Mouse (Mus musculus) retina, embryonic 14.5 days (tissue): Measurements from ENCODE around the gene Pten.

ENCODE experiments used
- DNase-seq: peaks from one replicate; pipeline ENCODE4 v3.0.0-alpha.2; 2015; ENCODE audit warnings: low spot score

Pten gene

DNA sequence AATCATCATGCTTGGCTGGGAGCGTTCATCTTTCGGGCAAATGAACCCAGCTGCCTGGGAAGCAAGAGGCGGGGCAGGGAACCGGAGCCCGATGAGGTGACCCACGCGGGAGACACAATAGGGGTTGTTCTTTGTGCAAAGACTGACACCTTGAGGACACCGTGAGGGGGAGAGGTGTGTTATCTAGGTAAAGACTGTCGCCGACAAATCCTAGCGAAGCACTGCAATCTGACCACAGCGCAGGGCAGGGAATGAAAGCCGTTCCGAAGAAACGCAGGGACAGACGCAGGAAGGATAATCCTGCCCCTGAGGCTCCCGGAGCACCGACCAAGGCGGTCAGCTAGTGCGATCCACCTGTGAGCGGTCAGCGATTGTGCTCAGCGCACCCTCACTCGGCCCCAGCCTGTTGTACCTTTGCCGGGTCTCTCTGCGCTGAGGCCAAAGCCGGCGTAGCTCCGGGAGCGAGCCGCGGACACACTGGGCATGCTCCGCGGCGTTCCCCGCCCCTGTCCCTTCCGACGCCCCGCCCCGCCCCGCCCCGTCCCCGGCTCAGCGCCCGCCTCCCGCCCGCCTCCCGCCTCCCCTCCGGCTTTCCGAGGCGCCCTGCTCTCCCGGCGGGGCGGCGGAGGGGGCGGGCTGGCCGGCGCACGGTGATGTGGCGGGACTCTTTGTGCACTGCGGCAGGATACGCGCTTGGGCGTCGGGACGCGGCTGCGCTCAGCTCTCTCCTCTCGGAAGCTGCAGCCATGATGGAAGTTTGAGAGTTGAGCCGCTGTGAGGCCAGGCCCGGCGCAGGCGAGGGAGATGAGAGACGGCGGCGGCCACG is at the start of gene Pten:
TSS of gene Pten (plus strand) at position 598 of the 826 bp plus-strand sequence.
- peak; percentile 96 for DNase-seq

- no peak for DNase-seq
These were observed 48.3 kb upstream of the Pten start for GRCm38 (mm10) chr19:32708996-32709395.

GRCm38 (mm10) chr19:32710288-32710687 is 47.0 kb upstream of the Pten start:
- DNase-seq, result peak; percentile 63

DNA sequence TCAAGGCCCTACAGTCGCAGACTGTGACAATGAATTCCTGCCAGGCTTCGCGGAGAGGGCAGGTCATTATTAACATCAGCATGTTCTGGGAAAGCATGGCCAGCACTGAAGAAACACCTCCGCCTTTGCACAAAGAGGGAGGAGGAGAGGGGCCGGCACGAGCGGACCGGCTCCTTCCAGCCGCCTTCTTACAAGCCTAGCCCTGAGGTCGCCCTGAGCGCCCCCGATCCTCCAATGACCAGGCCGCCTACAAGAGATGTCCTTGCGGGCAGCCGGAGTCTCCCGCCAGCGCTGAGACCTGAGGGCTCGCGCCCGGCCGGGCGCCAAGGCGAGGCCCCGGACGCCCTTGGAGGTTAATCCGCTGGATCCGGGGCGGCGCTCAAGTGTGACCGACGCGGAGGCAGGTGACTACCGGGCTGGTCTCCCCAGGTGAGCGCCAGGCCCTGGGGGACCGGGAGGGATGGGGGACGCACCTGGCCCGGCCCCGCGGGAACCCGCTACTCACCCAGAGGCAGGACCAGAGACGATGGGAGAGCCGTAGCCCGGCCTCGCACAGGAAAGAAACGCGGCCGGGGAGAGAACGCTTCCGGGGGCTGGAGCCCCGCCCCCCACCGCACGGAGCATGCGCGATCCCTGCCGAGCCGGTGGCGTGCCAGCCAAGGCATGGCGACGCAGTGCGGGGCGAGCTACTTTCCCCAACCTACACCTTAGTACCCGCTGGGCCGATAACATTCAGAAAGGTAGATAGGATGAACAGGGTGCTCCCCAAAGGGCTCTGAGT is 45.3 kb upstream of the Pten start:
- peak; percentile 94 for DNase-seq

- DNase-seq, result peak; percentile 84
These were observed 44.7 kb upstream of the Pten start for GRCm38 (mm10) chr19:32712588-32713042.

DNA sequence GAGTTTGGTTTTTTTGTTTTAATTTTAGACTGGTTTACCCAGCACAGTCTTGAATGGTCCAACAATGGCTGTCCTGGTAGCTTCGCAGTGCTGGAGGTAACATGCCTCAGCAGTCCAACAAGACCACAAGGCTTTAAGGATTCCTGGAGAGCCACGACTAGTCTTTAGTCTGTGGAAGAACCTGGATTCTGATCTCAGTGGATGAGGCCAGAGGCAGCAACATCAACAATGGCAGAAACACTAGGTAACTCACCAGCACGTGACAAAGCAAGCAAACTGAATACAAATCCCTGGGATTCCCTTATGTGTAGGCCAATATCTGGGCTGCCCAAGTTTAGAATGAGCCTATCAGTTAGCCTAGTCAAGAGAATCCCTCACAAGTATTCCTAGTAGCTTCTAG is 43.8 kb upstream of the Pten start:
- no peak for DNase-seq

DNA sequence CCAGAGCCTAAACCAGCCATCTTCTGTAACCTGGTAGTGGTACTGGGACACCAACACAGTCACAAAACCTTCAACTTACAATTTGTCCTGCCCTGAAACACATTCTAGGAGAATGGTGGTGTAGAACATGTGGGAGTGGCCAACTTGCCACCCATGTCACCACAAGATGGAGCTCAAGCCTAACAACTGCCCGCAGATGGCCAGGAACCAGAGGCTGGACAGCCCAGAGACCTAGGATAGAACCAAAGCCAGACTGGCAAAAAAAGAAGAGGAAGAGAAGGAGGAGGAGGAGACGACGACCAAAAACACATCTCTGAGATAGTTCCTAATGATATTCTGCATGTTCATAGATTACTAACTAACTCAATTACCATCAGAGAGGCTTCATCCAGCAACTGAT is 42.1 kb upstream of the Pten start:
- peak; percentile 89 for DNase-seq

GRCm38 (mm10) chr19:32715681-32716080 is 41.6 kb upstream of the Pten start:
- no peak for DNase-seq

GRCm38 (mm10) chr19:32717590-32717989 is 39.7 kb upstream of the Pten start:
- peak; percentile 46 for DNase-seq

GRCm38 (mm10) chr19:32720319-32720718 is 37.0 kb upstream of the Pten start:
- no peak for DNase-seq

DNA sequence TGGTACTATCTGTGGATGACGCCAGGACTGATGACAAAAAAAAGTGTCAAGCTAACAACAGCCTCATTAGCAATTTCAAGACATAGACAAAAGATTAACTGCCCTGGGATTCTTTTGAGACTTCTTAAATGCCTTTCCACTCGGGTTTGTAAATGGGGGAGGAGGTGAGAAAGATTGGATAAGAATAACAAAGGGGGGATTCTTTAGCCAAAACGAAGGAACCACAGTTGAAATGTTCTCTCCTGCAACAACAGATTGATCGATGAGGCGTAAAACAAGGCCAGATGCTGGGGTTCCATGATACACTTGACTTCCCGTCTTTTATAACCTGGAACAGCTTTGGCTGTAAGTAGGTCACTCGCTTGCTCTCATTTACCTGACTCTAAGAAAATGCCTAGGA is 33.5 kb upstream of the Pten start:
- peak; percentile 71 for DNase-seq

- peak; percentile 81 for DNase-seq
These were observed 30.6 kb upstream of the Pten start for GRCm38 (mm10) chr19:32726451-32727325.

GRCm38 (mm10) chr19:32729785-32730184 is 27.5 kb upstream of the Pten start:
- no peak for DNase-seq

DNA sequence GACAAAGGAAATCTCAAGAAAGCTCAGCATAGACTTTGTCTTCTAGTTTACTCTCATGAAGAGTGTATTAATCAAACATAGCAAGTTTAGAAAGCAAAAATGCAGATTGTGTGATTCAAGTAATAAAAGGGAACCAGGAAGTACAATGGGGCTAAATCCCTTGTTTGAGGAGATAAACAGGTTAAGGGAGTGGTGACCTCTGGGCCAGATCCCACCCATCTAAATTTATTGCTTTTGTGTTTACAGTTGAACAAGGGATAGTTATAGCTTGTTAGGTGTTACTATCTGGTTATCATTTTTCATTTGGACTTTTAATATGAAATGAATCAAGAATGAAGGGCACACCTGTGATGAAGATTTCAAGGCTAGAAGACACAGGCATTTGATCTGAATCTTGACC is 24.4 kb upstream of the Pten start:
- DNase-seq, result no peak

- no peak for DNase-seq
These were observed 19.5 kb upstream of the Pten start for GRCm38 (mm10) chr19:32737844-32738243.

GRCm38 (mm10) chr19:32739686-32740085 is 17.6 kb upstream of the Pten start, which contains the start of gene Atad1:
Atad1 (minus strand) TSS chr19:32739786.
- DNase-seq, result no peak

- DNase-seq, result no peak
These were observed 16.5 kb upstream of the Pten start for GRCm38 (mm10) chr19:32740641-32741345.

- no peak for DNase-seq
These were observed 7.9 kb upstream of the Pten start for GRCm38 (mm10) chr19:32749425-32749824.

GRCm38 (mm10) chr19:32752357-32752756 is 4.9 kb upstream of the Pten start:
- DNase-seq, result no peak

DNA sequence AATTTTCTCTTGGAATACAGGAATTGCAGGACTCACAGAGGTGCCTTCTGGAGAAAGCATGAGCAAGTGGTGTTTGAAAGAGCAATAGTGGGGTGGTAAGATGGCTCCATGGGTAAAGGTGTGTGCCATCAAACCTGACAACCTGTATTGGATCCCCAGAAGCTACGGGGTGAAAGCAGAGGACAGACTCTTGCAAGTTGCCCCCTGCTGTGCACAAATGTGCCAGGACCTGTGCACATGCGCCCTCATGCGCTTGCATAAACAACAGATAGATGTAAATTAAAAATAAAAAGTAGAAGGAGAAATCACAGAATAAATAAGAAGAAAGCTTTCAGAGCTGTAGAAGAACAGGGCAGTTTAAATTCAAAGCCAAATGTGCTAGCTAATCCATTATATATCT is 3.9 kb upstream of the Pten start:
- DNase-seq, result no peak
